Mouse (Mus musculus) layer of hippocampus, postnatal 14 days (tissue): Measurements from ENCODE around the gene Rere. TPM values are rescaled to one million over a fixed set of nuclear protein-coding genes. Genes with fewer than 3 reads are reported as not detected.
"Not testable (repeated sequence)": the region's sequence is repeated elsewhere in the genome, so short reads cannot be mapped to it uniquely, and the experiment has no call there.

Source experiments
- DNase-seq, 2 experiments: peaks; one replicate each; pipeline ENCODE4 v3.0.0; 2021 to 2022; ENCODE audit warnings: low spot score in 2 of 2, mixed read lengths in 1 of 2
- total RNA-seq, 2 experiments: library from RNA; stranded (reverse); gene quantifications; 2 replicates each; pipeline ENCODE4 v1.2.3; 2021

Gene Rere
- total RNA-seq, 2 experiments from 2014 or later, result 118 to 127 TPM

DNA sequence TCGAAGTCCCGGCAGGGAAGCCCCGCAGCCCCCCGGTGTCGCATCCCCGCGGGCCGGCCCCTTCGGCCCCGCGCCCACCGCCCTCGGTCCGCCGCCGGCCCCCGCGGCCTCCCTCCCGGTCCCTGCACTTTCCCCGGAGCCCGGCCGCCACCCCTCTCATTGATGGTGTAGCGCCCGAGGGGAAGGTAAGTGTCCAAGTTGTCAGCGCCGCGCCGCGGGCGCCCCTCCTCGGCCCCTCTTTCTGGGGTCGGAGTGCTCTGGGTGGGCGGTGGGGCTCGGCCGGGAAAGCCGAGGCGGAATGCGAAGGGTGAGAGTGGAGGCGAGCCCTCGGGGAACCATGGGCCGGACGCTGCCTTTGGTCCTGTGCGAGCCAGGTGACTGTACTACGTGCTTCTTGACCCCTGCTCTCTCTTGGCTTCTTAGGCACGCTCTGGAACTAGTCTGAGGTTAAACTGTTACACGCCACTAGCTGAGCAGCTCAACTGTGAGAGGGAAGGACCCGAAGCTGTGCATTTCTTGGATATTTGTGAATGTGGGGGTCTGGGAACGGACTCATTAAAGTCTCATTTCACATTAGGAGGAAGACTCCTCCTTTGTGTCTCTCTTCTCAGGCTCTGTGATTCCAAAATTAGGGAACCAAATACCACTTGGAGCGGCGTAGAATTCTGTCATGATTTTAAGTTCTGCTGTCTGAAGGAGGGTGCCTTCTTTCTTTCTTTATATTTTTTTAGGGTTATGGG lies 615 bp downstream of the Rere start:
- DNase-seq, result no peak

DNA sequence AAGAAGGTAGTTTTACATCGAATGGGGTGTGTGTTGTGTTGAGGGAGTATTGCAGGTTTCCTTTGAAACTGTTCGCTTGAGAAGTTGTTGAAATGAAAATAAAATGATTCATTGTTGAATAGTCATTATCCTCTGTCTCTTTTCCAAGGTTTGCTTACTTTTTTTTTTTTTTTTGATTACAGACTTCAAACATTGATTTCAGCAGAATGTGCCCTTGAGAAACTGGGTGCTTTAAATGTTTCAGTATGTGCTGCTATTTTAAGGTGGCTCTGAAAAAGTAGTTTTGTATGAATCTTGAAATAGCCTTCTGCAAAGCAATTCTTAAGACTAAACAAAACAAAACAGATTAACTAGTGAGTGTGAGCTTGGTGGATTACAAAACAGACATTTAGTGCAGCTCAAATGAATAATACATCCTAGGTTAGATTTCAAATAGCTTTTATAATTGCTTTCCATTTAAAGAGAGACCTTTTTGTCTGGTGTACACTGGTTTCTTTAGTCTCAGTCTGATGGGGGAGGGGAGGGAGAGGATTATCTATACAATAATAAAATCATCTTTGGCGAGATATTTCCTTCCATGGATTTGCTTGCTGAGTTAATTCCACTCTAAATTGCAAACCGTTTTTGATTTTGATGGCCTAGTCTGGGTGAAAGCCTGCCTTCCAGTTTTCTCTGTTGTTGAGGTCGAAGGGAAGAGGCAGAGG lies 1.3 kb downstream of the Rere start:
- DNase-seq, result no peak

DNA sequence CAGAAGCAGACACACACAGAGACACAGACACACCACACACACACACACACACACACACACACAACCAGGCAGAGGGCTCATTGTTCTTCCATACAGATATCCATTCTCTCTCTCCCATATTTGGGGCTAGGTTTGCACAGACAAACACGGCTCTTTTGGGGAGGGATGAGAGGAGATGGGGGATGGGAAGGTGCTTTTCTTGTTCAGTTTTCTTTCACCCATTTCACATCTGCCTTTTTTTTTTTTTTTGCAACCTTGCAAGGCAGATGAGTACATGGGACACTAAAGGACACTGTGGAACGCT lies 1.8 kb downstream of the Rere start:
- DNase-seq, result no peak

DNA sequence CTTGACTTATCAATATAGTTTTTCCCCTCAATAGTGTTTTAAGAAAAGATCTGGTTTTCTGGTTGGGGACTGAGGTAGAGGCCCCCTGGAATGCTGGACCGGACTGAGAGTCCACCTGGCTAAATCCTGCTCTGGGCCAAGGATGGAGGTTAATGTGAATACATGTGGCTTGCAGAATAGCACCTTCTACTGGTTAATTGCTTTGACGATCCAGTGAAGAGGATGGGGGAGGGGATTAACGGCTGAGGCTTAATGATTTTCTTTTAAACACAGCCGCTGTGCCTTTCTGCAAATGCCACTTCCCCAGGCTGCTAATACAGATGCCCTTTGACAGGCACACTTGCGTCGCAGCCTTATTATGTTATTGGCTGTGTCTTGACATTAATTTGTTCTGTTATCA lies 2.5 kb downstream of the Rere start:
- DNase-seq, result peak; percentile 41 to 57

DNA sequence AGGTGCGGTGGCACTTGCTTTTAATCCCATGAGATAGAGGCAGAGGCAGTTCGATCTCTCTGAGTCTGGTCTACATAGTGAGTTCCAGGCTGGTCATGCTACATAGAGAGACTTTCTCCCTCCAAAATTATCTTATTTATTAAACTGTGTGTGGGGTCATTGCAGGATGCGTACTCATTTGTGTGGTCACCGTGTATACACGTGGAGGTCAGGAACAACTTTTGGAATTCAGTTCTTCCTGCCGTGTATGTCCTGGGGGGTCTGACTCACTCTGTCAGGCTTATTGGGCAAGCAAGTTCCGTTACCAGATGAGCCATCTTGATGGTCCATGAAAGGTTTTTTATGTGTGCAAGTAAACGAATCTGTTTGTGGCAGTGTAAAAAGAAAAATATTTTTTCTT lies 5.5 kb downstream of the Rere start:
- DNase-seq, result no peak

DNA sequence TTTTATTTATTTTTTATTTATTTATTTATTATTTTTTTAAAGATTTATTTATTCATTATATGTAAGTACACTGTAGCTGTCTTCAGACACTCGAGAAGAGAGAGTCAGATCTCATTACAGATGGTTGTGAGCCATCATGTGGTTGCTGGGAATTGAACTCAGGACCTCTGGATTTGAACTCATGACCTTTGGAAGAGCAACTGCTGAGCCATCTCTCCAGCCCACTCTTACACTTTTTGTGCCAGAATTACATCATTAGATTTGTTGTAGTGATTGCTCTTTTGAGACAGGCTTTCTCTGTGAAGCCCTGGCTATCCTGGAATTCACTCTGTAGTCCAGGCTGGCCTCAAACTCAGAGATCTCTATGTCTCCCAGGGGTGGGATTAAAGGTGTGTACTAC lies 6.0 kb downstream of the Rere start:
- not testable (repeated sequence) for DNase-seq

DNA sequence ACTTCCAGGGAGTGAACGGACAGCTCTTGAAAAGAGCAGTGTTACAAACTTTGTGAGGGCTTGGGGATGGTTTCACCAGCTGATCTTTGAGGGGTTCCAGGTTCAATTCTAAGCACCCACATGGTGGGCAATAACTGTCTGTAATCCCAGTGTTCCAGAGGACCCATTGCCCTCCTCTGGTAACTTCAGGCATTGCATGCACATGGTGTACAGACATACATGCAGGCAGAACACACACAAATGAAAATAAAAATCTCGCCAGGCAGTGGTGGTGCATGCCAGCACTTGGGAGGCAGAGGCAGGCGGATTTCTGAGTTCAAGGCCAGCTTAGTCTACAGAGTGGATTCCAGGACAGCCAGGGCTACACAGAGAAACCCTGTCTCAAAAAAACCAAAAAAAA lies 10.5 kb downstream of the Rere start:
- no peak for DNase-seq

DNA sequence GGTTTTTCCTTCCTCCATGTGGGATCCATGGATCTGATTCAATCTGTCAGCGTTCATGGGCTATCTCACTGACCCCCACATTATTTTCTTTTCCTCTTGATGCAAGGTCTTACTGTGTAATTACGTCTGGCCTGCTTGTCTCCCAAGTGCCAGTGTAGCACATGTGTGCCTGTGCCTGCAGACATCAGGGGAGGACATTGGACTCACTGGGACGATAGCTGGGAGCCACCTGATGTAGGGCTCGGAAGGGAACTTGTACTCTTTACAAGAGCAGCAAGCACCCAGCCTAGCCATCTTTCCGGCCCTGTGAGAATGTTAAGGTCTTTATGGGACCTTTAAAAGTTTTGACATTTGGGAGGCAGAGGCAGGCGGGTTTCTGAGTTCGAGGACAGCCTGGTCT lies 13.4 kb downstream of the Rere start:
- DNase-seq, result no peak

DNA sequence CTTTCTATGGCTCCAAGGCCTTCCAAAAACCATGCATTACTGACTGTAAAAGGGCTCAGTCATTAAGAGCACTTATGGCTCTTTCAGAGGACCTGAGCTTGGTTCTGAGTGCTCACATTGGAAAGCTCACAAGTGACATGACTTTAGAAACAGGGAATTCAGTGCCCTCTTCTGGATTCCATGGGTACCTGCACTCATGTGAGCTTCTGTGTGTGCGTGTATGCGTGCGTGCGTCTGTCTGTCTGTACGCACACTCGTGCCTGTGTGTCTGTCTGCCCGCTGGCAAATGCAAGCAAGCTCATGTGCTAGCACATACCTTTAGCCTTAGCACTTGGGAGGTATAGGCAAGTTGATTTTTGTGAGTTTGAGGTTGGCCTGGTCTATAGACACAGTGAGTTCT lies 14.5 kb downstream of the Rere start:
- DNase-seq, result no peak

DNA sequence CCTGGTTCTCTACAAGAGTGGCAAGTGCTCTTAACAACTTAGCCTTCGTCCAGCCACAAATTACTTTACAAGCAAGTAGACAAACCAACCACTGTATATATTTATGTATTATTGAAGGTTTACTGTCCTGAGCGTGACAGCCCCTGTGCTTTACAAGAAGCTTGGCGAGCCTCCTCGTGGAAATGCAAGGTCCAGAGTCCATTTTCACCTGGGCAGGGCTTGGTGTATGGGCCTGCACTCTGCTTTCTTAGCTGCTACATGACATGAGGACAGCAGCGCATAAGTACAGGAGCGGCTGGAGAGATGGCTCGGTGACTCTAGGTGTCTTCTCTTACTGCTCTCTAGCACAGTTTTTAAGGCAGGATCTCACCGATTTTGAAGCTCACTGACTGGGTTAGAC lies 21.3 kb downstream of the Rere start:
- DNase-seq, result no peak

DNA sequence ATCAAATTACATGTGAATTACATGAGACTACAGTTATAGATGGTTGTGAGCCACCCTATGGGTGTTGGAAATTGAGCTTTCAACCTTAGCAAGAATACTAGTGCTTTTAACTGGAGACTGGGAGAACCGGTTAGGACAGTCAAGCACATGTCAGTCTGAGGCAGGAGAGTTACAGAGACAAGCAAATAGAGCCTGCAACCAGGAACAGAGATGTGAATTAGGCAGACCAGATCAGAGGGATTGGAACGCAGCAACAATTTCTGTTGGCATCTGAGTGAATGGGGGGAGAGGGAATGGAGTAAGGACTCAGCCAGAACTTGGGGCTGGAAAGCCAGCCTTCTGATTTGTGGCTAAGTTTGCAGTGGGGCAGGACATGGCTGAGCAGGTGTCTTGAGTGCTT lies 25.3 kb downstream of the Rere start:
- DNase-seq, result no peak

DNA sequence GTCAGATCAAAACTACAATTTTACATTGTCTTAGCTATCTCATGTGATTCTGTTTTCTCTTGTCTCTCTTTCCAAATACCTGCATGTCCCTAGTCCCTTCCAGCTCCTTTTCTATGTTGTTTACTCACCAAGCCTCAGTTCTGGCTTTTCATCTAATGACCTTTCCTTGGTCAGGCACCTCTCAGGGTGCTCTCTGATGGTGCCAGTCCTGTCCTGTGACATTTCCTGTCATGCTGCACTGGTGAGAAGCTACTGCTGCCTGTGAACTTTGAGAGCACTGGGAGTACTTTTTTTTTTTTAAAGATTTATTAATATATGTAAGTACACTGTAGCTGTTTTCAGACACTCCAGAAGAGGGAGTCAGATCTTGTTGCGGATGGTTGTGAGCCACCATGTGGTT lies 25.8 kb downstream of the Rere start:
- DNase-seq, result no peak

DNA sequence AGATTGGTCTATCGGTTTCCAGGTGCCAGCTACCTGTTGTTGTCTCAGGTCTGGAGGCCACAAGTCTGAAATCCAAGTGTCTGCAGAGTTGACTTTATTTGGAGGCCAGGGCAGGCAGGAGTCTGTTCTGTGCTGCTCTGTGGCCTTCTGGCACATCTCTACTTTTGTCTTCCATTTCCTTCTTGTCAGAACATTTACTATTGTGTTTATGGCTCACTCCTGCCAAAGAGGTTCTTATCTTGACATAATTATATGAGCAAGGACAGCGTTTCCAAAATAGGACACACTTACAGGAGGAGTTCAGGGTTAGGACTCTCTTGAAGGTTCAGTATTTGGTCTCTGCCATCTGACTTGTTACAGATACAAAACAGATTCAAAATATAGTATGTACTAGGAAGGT lies 30.0 kb downstream of the Rere start:
- no peak for DNase-seq

DNA sequence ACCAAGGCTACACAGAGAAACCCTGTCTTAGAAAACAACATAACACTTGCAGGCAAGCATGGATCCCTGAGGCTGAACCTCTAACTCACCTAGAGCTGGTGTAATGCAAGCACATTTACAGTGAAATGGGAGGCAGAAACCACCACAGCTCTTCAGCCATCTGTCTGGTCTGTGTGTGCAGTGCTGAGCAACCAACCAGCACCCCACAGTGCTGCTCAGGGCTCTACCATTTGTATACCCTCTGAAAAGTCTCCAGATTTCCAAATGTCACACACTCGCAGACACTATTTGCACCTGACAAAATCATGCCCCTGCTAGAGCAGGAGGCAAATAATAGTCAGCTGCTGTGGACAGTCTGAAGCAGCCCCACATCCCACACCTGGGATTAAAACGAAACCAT lies 31.2 kb downstream of the Rere start:
- peak in 1 of 2 experiments; percentile 34 for DNase-seq

DNA sequence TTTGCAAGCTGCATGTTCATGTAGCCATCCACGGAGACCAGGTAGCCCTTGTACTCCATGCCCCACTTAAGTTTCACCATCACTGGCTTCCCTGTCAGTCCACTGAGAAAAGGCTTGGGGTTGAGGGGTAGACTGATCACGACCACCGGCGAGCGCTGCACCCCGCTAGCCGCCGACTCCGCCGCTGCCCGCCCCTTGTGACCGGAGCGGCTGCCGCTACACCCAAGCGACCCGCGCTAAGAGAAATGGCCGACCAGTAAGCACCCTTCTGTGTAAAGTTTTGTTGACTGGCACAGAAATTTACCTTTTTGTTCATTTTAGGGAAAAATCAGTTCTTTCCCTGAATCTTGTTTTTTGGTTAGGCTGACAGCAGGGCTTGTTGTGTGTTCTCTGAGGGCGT lies 33.9 kb downstream of the Rere start:
- DNase-seq, result no peak

DNA sequence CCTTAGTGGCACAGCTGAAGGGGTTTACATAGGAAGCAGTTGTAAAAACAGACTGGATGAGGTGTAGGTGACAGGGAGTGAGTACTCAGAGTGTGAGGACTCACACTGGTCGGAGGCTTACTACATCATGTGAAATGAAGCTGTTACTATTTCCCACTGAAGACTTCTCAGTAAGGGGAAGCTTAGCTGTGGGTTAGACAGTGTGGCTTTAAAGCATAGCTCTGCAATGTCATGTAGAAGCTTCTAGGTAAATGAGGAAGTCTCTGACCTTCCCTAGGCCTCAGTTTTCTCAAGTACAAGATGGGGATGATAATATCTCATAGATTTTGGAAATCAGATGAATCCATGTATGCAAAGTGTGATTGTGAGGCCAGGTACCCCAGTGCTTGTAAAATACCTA lies 35.1 kb downstream of the Rere start:
- no peak for DNase-seq

DNA sequence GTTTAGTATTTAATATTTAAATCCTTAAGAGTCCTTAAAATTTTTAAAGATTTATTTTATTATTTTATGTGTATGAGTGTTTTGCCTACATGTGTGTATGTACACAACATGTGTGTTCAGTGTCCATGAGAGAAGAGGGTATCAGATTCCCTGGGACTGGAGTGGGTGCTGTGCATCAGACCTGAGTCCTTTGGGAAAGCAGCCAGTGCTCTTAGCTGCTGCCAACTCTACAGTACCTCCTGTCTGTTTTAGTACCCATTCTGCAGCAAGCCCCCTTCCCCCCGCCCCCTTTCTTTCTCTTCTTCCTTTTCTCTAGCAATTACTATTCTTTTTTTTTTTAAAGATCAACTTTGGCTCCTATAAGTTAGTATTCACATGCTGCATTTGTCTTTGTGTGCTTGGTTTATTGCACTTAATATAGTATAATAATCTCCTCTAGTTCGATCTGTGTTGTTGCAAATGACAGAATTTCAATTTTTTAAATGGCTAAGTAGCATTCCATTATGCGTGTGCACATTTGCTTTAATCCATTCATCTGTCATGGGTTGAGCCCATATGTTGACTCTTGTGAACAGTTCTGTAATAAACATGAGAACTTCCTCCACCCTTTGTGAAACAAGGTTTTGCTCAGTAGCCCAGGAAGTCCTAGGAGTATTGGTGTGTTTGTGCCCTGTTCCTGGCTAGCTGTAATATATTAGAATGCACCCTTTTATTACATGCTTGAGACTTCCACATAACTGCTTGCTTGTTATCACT lies 43.8 kb downstream of the Rere start:
- DNase-seq, result peak in 1 of 2 experiments; percentile 46

DNA sequence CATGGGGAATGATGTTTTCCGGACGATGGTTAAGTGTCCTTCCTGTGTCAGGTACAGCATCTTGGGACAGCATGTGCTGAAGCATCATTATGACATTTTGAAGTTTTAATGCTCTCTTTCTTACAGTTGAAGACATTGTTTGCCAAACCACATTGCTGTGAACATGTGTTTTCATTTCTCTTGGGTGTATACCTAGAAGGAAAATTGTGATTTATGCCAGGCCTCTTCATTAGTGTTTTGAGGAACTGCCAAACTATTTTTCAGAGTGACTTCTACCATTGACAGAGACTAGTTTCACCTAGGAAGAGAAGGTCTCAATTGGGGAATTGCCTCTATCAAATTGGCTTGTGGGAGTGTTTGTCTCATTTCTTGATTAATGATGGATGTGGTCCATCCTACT lies 44.6 kb downstream of the Rere start:
- DNase-seq, result no peak

DNA sequence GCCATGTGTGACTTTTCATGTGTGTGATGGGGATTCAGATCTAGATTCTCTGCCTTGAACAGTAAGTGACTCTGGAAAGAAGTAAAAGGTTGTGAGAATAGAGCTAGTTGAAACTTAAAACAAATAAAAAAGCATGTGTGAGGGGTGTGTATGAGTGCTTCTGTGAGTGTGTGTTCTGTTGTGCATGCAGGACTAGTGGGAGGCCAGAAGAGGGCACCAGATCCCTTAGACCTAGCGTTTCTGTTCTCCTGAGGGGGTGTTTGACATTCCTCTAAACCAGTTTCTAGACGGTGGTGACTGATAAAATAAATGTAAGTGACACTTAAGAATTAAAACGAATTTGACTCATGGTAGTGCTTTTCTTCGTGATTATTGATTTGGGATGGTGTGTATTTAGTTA lies 46.0 kb downstream of the Rere start:
- no peak for DNase-seq

DNA sequence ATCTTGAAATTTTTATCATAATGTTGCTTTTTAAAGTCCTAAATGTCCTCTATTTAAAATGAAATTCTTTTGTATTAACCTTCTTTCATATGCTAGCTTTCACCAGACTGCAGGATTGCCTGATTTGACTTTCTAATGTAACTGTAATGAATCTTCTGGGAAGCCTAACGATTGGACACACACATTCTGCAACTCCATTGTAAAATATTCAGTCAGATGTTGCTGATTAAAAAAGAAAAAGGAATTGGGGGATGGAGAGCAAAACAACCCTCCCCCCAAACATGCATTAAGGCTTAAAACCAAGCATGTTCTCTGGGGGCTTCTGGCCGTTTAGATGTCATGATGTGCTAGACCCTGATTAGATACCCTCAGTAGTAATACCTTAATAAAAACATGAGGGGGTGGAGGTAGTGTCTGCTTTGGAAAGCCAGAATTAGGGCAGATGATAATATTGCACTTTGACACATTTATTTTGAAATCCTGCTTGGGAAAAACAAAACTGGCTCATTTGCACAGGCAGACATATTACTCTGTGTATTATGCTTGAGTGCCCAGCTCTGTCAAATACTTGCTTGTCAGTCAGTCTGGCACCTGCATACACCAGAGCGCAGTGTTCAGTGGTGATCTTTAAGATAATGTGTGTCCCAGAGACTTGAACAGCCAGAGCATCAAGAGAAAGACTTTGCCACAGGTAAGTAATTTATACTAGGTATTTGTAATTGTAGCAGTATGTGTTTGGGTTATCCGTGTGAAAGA lies 52.7 kb downstream of the Rere start:
- DNase-seq, result no peak

DNA sequence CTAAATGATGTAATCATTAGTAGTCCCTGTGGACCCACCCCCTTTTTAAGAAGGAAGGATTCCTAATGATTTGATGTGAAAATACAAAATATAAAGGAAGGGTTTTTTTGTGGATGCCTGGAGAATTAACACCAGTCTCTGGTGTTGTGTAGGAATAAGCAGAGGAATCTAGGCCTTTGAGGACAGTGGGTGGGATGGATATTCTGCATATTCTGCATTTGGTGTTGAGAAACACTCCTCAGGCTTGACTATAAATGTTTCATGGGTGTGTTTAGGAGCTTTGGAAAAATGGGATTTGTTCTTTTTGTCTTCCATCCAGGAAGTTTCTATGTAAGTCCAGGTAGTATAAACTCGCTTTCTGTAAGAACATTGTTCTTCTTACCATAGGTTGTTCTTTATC lies 55.8 kb downstream of the Rere start:
- DNase-seq, result no peak
